Mouse (Mus musculus): ENCODE measurements at regions not wholly inside any gene's neighbourhood (a gene's known extent, or its start where the extent isn't known, plus 50 kb on each side); places are given as distances from the start of the nearest gene placed in this dataset.

DNA sequence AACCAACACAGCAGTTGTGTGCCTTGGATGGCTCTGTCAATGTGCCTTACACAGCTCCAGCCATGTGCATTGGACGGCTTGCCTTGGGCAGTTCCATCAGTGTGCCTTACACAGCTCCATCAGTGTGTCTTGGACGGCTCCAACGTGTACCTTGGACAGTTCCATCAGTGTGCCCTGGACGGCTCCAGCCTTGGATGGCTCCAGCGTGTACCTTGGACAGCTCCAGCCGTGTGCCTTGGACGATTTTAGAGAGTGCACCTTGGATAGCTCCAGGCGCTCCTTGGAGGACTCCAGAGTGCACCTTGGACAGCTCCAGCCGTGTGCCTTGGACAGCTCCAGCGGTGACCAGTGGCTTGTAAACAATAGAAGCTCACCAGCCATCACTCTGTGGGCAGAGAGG lies 321.7 kb upstream of the Kcnab2 start:
- Histone ChIP-seq H3K4me3 (ENCODE audit: insufficient read depth, low read length) (no peak overlapping the region), H3K4me1 (ENCODE audit: control insufficient read depth, insufficient read depth, low read length) (no peaks in the 10 kb centered on the region), H3K27ac (ENCODE audit: insufficient read depth, low read depth, low read length) (no peak overlapping the region)
- TF ChIP-seq POLR2A (IDR thresholded peaks at IDR 0.05; ENCODE audit: borderline replicate concordance, low read depth, low read length) = no peak
- TF ChIP-seq CTCF (IDR thresholded peaks at IDR 0.05; ENCODE audit: low read depth, low read length) = no peak

DNA sequence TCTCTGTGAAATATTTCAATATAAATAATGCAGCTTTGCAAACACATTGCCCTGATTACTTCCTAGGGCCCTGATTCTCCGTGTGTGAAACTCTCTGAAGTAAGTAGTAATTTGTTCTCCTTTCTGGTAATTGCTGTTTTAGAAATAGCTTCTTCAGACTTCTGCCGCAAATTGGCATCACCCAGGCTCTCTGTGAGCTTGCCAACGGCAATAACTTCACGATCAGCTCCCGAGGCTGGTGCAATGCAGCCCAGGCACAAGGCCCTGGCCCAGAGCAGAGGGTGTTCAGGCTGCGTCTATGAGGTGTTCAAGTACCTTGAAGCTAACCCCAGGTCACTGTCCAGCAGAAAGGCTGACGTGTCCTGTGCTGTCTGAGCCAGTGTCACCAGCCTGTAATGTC lies 310.8 kb upstream of the Kcnab2 start:
- Histone ChIP-seq H3K4me3 (ENCODE audit: insufficient read depth, low read length) (no peak overlapping the region), H3K27ac (ENCODE audit: insufficient read depth, low read depth, low read length) (no peak overlapping the region), H3K4me1 (ENCODE audit: control insufficient read depth, insufficient read depth, low read length) (no peaks in the 10 kb centered on the region)
- TF ChIP-seq CTCF (IDR thresholded peaks at IDR 0.05; ENCODE audit: low read depth, low read length) (no peak), POLR2A (IDR thresholded peaks at IDR 0.05; ENCODE audit: borderline replicate concordance, low read depth, low read length) (no peak)

GRCm38 (mm10) chr4:152784972-152785371 lies 307.3 kb upstream of the Kcnab2 start:
- no peak overlapping the region for H3K4me3 ChIP-seq (ENCODE audit: insufficient read depth, low read length)
- TF ChIP-seq CTCF (IDR thresholded peaks at IDR 0.05; ENCODE audit: low read depth, low read length) = no peak
- TF ChIP-seq POLR2A (IDR thresholded peaks at IDR 0.05; ENCODE audit: borderline replicate concordance, low read depth, low read length) = no peak
- no peak overlapping the region for H3K27ac ChIP-seq (ENCODE audit: insufficient read depth, low read depth, low read length)
- H3K4me1 ChIP-seq (ENCODE audit: control insufficient read depth, insufficient read depth, low read length) = no peaks in the 10 kb centered on the region

- TF ChIP-seq CTCF (IDR thresholded peaks at IDR 0.05; ENCODE audit: low read depth, low read length) (no peak), POLR2A (IDR thresholded peaks at IDR 0.05; ENCODE audit: borderline replicate concordance, low read depth, low read length) (no peak)
- H3K27ac ChIP-seq (ENCODE audit: insufficient read depth, low read depth, low read length) = no peak overlapping the region
- no peak overlapping the region for H3K4me3 ChIP-seq (ENCODE audit: insufficient read depth, low read length)
- H3K4me1 ChIP-seq (ENCODE audit: control insufficient read depth, insufficient read depth, low read length) = no peaks in the 10 kb centered on the region
Observed at GRCm38 (mm10) chr4:152779526-152779925, 301.9 kb upstream of the Kcnab2 start.

DNA sequence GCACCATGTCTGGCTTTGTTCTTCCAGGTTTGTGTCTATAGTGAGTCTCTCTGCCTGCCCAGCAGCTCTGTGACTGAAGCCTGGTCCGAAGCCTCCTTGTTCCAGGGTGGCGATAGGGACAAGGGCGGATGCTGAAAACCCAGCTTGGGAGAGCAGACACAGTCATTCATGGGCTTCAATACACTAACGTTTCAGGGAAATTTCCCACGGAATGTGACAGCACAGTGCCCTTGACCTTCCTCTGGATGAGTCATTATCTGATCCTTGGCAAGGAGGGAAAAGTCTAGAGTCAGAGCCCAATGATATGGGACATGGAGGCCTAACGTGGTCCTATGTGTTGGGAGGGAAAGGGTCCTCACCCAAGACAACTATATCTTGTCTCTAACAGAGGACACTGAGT lies 298.1 kb upstream of the Kcnab2 start:
- TF ChIP-seq CTCF (IDR thresholded peaks at IDR 0.05; ENCODE audit: low read depth, low read length) = no peak
- TF ChIP-seq POLR2A (IDR thresholded peaks at IDR 0.05; ENCODE audit: borderline replicate concordance, low read depth, low read length) = no peak
- Histone ChIP-seq H3K4me3 (ENCODE audit: insufficient read depth, low read length) (no peak overlapping the region), H3K27ac (ENCODE audit: insufficient read depth, low read depth, low read length) (no peak overlapping the region), H3K4me1 (ENCODE audit: control insufficient read depth, insufficient read depth, low read length) (no peaks in the 10 kb centered on the region)

DNA sequence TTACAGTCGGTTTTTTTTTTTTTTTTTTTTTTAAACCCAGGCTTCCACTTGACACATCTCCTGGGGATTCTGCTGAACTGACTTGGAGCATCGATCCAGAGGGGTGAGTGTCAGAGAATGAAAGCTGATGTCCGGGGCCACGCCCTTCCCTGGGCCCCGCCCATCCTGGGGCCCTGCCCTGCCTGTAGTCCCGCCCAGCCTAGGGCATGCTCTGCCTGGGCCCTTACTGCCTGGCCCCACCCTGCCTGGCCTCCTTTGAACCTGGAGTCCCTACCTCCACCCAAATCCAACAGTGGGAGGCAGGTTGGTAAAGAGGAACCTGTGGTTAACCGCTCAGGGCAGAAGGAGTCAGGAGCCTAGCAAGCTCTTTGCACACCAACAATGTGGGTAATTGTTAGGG lies 293.7 kb upstream of the Kcnab2 start:
- Histone ChIP-seq H3K4me1 (ENCODE audit: control insufficient read depth, insufficient read depth, low read length) (no peaks in the 10 kb centered on the region), H3K27ac (ENCODE audit: insufficient read depth, low read depth, low read length) (no peak overlapping the region), H3K4me3 (ENCODE audit: insufficient read depth, low read length) (no peak overlapping the region)
- TF ChIP-seq CTCF (IDR thresholded peaks at IDR 0.05; ENCODE audit: low read depth, low read length) (no peak), POLR2A (IDR thresholded peaks at IDR 0.05; ENCODE audit: borderline replicate concordance, low read depth, low read length) (no peak)

DNA sequence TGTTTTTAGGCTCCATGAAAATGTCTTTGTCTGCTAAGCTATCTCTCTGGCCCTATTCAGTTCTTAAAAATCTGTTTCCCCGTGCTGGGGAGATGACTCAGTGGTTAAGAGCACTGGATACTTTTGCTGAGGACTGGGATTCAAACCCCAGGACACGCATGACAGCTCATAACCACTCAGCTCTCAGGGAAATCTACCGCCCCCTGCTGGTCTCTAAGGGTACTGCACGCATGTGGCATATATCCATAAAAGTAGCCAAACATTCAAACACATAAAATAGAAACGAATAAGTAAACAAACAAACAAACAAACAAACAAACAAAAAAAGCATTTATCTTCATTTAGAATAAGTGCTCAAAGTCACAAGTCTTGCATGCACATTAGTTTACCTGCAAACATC lies 289.7 kb upstream of the Kcnab2 start:
- TF ChIP-seq CTCF (IDR thresholded peaks at IDR 0.05; ENCODE audit: low read depth, low read length) (no peak), POLR2A (IDR thresholded peaks at IDR 0.05; ENCODE audit: borderline replicate concordance, low read depth, low read length) (no peak)
- H3K27ac ChIP-seq (ENCODE audit: insufficient read depth, low read depth, low read length) = no peak overlapping the region

GRCm38 (mm10) chr4:152763116-152763515 lies 285.4 kb upstream of the Kcnab2 start:
- Histone ChIP-seq H3K4me3 (ENCODE audit: insufficient read depth, low read length) (no peak overlapping the region), H3K4me1 (ENCODE audit: control insufficient read depth, insufficient read depth, low read length) (no peaks in the 10 kb centered on the region), H3K27ac (ENCODE audit: insufficient read depth, low read depth, low read length) (no peak overlapping the region)
- TF ChIP-seq POLR2A (IDR thresholded peaks at IDR 0.05; ENCODE audit: borderline replicate concordance, low read depth, low read length) = no peak

More for the DNA sequence above, 289.7 kb upstream of the Kcnab2 start:
- no peaks in the 10 kb centered on the region for H3K4me1 ChIP-seq (ENCODE audit: control insufficient read depth, insufficient read depth, low read length)
- H3K4me3 ChIP-seq (ENCODE audit: insufficient read depth, low read length) = no peak overlapping the region

GRCm38 (mm10) chr4:152762576-152762975 lies 284.9 kb upstream of the Kcnab2 start:
- no peaks in the 10 kb centered on the region for H3K4me1 ChIP-seq (ENCODE audit: control insufficient read depth, insufficient read depth, low read length)
- no peak overlapping the region for H3K27ac ChIP-seq (ENCODE audit: insufficient read depth, low read depth, low read length)
- no peak for TF ChIP-seq CTCF (IDR thresholded peaks at IDR 0.05; ENCODE audit: low read depth, low read length)
- TF ChIP-seq POLR2A (IDR thresholded peaks at IDR 0.05; ENCODE audit: borderline replicate concordance, low read depth, low read length) = no peak
- no peak overlapping the region for H3K4me3 ChIP-seq (ENCODE audit: insufficient read depth, low read length)

- Histone ChIP-seq H3K4me3 (ENCODE audit: insufficient read depth, low read length) (no peak overlapping the region), H3K4me1 (ENCODE audit: control insufficient read depth, insufficient read depth, low read length) (no peaks in the 10 kb centered on the region), H3K27ac (ENCODE audit: insufficient read depth, low read depth, low read length) (no peak overlapping the region)
- TF ChIP-seq CTCF (IDR thresholded peaks at IDR 0.05; ENCODE audit: low read depth, low read length) = no peak
- TF ChIP-seq POLR2A (IDR thresholded peaks at IDR 0.05; ENCODE audit: borderline replicate concordance, low read depth, low read length) = no peak
Observed at GRCm38 (mm10) chr4:152757191-152757590, 279.5 kb upstream of the Kcnab2 start.

GRCm38 (mm10) chr4:152756535-152756934 lies 278.9 kb upstream of the Kcnab2 start:
- Histone ChIP-seq H3K4me3 (ENCODE audit: insufficient read depth, low read length) (no peak overlapping the region), H3K4me1 (ENCODE audit: control insufficient read depth, insufficient read depth, low read length) (no peaks in the 10 kb centered on the region), H3K27ac (ENCODE audit: insufficient read depth, low read depth, low read length) (no peak overlapping the region)
- TF ChIP-seq CTCF (IDR thresholded peaks at IDR 0.05; ENCODE audit: low read depth, low read length) = no peak
- no peak for TF ChIP-seq POLR2A (IDR thresholded peaks at IDR 0.05; ENCODE audit: borderline replicate concordance, low read depth, low read length)
